Mouse (Mus musculus) heart, adult 2 months (tissue): ENCODE measurements around the gene Eomes.

Experiments
- CTCF ChIP-seq: fragments of 200-600 bp; IDR thresholded peaks from 2 replicates; pipeline ENCODE4 v1.8.1; 2022; ENCODE audit warnings: antibody characterized with exemption, mild to moderate bottlenecking, moderate library complexity
- EP300 ChIP-seq: fragments of 200-500 bp; IDR thresholded peaks from 2 replicates; pipeline ENCODE4 v1.6.1; 2011; ENCODE audit warnings: low read depth, low read length, control low read depth; ENCODE audit not compliant: insufficient read depth
- POLR2A ChIP-seq: fragments of 200-500 bp; IDR thresholded peaks from 2 replicates; pipeline ENCODE4 v1.6.1; 2011; ENCODE audit warnings: mild to moderate bottlenecking, low read depth, low read length, control low read depth; ENCODE audit not compliant: insufficient read depth

DNA sequence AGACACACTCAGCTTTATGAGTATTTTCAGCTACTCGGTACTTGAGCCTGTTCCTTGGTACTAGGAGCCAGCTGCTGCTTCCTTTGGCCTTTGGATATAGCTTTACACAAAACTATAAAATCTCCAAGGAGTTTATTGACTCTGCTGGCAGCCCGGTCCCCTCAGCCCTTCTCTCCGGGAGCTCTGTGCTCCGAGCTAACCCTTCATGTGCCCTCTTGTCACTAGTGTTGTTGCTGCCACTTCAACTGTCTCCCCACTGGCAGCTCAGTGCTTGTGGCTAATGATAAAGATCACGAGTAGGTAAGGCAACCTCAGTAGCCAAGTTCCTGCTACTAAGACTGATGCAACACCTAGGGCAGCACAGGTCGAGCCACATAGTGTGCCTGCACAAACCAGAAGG, 52.7 kb downstream of the Eomes start:
- TF ChIP-seq POLR2A (no peak), CTCF (no peak), EP300 (no peak)
